Mouse (Mus musculus) testis, adult 2 months (tissue): ENCODE data around the gene Sema6d. TPM values are rescaled to one million over a fixed set of nuclear protein-coding genes. Genes with fewer than 3 reads are reported as not detected.

ENCODE experiments used
- H3K27ac ChIP-seq: fragments of 200-500 bp; 2 replicates; pipeline ENCODE4 v1.5.1; 2012; ENCODE audit warnings: low read depth, low read length; ENCODE audit not compliant: control insufficient read depth, insufficient read depth
- H3K27me3 ChIP-seq: fragments of 200-500 bp; 2 replicates; pipeline ENCODE4 v1.6.1; 2012; ENCODE audit warnings: mild to moderate bottlenecking, low read length, moderate library complexity; ENCODE audit not compliant: control insufficient read depth, insufficient read depth
- H3K36me3 ChIP-seq: fragments of 200-500 bp; 2 replicates; pipeline ENCODE4 v1.6.1; 2012; ENCODE audit warnings: mild to moderate bottlenecking, low read length; ENCODE audit not compliant: control insufficient read depth, insufficient read depth
- H3K4me1 ChIP-seq: fragments of 200-500 bp; 2 replicates; pipeline ENCODE4 v1.6.1; 2012; ENCODE audit warnings: low read length; ENCODE audit not compliant: control insufficient read depth, insufficient read depth
- H3K4me3 ChIP-seq: fragments of 200-500 bp; 2 replicates; pipeline ENCODE4 v1.5.1; 2012; ENCODE audit warnings: low read depth, mild to moderate bottlenecking, low read length, moderate library complexity, mixed read lengths; ENCODE audit not compliant: control insufficient read depth
- CTCF ChIP-seq: fragments of 200-500 bp; IDR thresholded peaks from 2 replicates; pipeline ENCODE4 v1.5.1; 2012; ENCODE audit warnings: low read depth, mild to moderate bottlenecking, inconsistent platforms, low read length, moderate library complexity; ENCODE audit not compliant: control insufficient read depth, insufficient read depth, insufficient replicate concordance
- POLR2A ChIP-seq: fragments of 200-500 bp; IDR thresholded peaks from 2 replicates; pipeline ENCODE4 v1.6.1; 2012; ENCODE audit warnings: low read depth, mild to moderate bottlenecking, inconsistent platforms, low read length, moderate library complexity; ENCODE audit not compliant: control insufficient read depth
- polyA plus RNA-seq: library from polyadenylated mRNA; depleted of rRNA; stranded (reverse); fragments of >200 nt; gene quantifications from 2 replicates; pipeline ENCODE4 v1.2.3, GENCODE M21; 2012

Sema6d gene
- polyA plus RNA-seq, 1 experiment, result 1.0 TPM

GRCm38 (mm10) chr2:124550315-124550714 is 460.5 kb downstream of the Sema6d start:
- no peaks in the 10 kb centered on the region for H3K4me1 ChIP-seq
- H3K27me3 ChIP-seq, result no peaks in the 10 kb centered on the region
- no peaks in the 10 kb centered on the region for H3K36me3 ChIP-seq
- TF ChIP-seq POLR2A, result no peak
- no peak for TF ChIP-seq CTCF
- no peak overlapping the region for H3K27ac ChIP-seq
- no peak overlapping the region for H3K4me3 ChIP-seq

- Histone ChIP-seq H3K36me3 (no peaks in the 10 kb centered on the region), H3K27me3 (no peaks in the 10 kb centered on the region), H3K4me1 (no peaks in the 10 kb centered on the region), H3K4me3 (no peak overlapping the region), H3K27ac (no peak overlapping the region)
- no peak for TF ChIP-seq CTCF
- no peak for TF ChIP-seq POLR2A
These were observed 465.1 kb downstream of the Sema6d start for GRCm38 (mm10) chr2:124554751-124555415.

DNA sequence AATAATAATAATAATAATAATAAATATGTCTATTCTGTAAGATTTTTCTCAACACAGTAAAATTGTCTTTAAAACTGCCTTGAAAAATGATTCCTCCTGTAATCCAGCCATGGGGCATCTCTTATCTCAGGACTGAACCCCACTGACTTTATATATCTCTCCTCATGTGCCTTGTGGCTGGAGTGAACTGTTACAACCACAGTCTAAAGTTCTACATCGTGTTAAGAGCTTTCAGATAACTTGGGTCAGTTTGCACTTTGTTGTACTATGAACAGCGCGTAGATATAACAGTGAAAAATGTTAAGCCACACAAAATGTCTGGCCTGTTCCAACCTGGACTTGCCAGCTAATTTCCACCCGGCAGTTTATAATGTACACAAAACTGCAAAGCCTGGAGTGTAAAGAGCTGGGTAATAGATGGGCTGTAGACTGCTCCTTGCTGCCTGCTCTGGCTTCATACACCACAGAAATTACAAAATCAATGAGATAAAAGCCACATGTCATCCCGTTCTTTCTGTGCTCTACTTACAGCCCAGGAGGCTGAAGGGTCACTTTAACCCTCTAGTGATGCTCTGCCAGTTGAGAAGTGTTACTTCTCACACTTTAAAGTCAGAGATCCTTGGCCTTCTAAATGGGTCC is 467.2 kb downstream of the Sema6d start:
- Histone ChIP-seq H3K27me3 (no peaks in the 10 kb centered on the region), H3K4me3 (no peak overlapping the region)

DNA sequence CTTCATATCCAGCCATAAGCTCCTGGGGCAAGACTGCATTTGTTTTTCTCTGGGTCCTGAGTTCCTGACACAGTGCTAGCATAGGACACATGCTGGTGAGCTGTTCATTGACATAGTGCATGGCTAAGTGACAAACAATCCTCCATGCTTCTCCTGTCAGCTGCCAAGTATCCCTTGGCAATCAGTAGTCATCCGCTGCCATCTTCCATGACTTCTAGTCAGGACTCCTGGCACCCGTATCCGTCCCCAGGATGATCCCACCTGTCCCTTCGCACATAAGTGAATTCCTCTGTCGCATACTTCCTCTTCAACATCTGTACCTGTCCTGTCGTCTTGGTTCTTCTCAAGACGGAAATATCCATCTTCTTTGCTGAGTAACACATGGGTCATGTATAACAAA is 468.3 kb downstream of the Sema6d start:
- Histone ChIP-seq H3K4me3 (no peak overlapping the region), H3K4me1 (no peaks in the 10 kb centered on the region), H3K27me3 (no peaks in the 10 kb centered on the region), H3K36me3 (no peaks in the 10 kb centered on the region), H3K27ac (no peak overlapping the region)
- no peak for TF ChIP-seq POLR2A
- no peak for TF ChIP-seq CTCF

More for the DNA sequence above, 467.2 kb downstream of the Sema6d start:
- Histone ChIP-seq H3K27ac (no peak overlapping the region), H3K36me3 (no peaks in the 10 kb centered on the region), H3K4me1 (no peaks in the 10 kb centered on the region)
- TF ChIP-seq POLR2A (no peak), CTCF (no peak)

DNA sequence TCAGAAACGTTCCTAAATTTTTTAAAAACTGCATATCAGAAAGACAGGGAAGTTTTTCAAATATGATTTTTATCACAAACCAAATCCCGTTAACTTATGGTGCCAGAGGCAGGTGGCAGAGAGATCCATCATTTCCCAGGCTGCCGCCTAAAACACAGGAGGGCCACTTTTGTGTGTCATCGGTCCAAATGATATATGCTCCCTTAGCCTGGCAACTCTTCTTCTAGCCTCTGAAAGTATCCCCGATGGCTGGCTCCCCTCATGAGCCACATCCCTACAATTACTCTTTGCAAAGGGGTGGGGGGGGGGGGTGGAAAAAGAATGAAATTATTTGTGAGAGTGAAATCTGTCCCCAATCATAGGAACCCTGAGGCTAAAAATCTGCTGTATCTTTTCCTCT is 471.9 kb downstream of the Sema6d start:
- Histone ChIP-seq H3K4me3 (no peak overlapping the region), H3K36me3 (no peaks in the 10 kb centered on the region), H3K4me1 (no peaks in the 10 kb centered on the region), H3K27me3 (no peaks in the 10 kb centered on the region), H3K27ac (no peak overlapping the region)
- TF ChIP-seq POLR2A, result no peak
- no peak for TF ChIP-seq CTCF

DNA sequence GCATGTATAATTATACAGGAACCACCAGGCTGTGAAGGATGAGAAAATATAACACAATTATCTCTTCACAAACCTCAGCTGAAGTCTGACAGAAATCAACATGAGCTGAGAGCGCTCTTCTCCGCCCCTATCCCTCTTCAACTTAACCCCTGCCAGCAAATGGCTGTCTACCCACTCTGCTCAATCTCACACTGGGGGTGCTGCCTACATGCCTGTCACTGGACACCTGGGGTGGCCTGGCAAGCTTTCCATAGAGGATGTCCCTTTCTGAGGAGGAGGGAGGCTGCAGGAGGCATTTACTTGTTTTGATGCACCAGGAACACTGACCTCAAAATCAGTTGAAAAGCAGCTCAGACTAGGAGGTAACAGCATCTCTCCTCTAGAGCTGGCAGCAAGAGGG is 472.3 kb downstream of the Sema6d start:
- no peak overlapping the region for H3K4me3 ChIP-seq
- no peaks in the 10 kb centered on the region for H3K27me3 ChIP-seq
- TF ChIP-seq POLR2A, result no peak
- TF ChIP-seq CTCF, result no peak
- H3K36me3 ChIP-seq, result no peaks in the 10 kb centered on the region
- no peaks in the 10 kb centered on the region for H3K4me1 ChIP-seq
- H3K27ac ChIP-seq, result no peak overlapping the region

DNA sequence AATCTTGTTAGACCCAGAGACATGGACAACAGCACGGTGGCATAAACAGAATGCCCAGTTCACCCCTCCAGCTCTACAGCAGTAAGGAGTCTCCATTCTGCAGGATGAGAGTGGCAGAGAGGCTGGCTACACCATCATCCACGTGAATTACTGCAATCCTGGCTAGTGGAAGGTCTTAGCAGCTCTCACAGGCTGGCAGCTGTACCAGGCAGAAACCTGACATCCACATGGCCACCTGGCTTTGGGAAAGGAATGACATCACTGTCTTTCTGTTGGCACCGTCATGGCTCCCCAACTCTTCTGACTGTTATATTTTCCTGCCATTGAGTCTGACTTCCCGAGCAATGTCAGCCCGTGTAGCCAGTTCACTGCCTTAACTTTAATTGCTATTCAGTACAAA is 474.0 kb downstream of the Sema6d start:
- Histone ChIP-seq H3K4me3 (no peak overlapping the region), H3K27me3 (no peaks in the 10 kb centered on the region)
- TF ChIP-seq CTCF (no peak), POLR2A (no peak)

More for the DNA sequence above, 474.0 kb downstream of the Sema6d start:
- no peaks in the 10 kb centered on the region for H3K4me1 ChIP-seq
- no peaks in the 10 kb centered on the region for H3K36me3 ChIP-seq
- H3K27ac ChIP-seq, result no peak overlapping the region
